8 mouse cellular contexts compared by ENCODE assay signal in the genomic region with DNA sequence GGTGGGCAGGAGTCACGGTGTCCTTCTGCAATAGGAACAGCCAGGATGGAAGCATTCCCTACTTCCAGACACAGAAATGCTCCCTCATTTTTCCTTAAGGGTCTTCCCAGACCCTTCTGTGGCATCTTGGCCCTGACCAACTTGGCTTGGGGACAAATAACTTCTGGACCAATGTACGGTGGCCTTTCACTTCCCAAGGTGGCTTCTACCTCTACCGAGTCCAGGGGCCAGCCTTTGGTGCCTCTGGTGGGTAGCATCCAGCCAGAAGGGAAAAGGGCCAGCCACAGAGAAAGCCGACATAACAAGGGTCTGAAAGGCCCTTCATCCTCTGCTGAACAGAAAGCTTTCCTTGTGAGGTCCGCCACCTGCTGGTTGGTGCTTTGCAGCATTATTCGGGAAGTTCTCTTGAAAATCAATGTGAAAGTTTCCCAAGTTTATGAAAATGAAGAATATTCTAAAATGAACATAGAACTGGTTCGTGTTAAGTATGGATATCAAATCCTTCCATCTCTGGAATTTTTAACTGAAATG. TPM values are rescaled to one million over a fixed set of nuclear protein-coding genes. Genes with fewer than 3 reads are reported as not detected.
A peak's percentile ranks its signal among the peaks of the same experiment; 100 is the strongest.
DNase-seq lines count a peak whose midpoint lies in the region; TF ChIP-seq lines count a peak whose summit lies in the region.

No protein-coding gene starts in this region.

- TF ChIP-seq CTCF in lung, adult 2 months (IDR thresholded peaks at IDR 0.05; ENCODE audit: insufficient read depth, low read length): peak; percentile 80

- no peaks in the 10 kb centered on the region; the same call in none of the 2 replicates for H3K4me1 ChIP-seq in lung, adult 2 months (ENCODE audit: control insufficient read depth, insufficient read depth, low read length)

- WGBS in lung, adult 2 months: 29% methylated on average over 7 of the region's 7 CpGs

- DNase-seq in urinary bladder, adult 18-20 months (ENCODE audit: low spot score in 2 of 2): peak; percentile 43 to 56
- DNase-seq in urinary bladder, postnatal 10 days (ENCODE audit: low spot score): no peak
- DNase-seq in cerebellum, adult 9-11 months: peak; percentile 49
- peak; percentile 80 for DNase-seq in gastrocnemius, postnatal 10 days
- peak; percentile 86 for DNase-seq in kidney, postnatal 14 days
- DNase-seq in lung, adult 2 months: peak; percentile 57
- DNase-seq in right cerebral cortex, postnatal 36 days (ENCODE audit: low spot score in 2 of 2): peak; percentile 58 to 64
- no peak for DNase-seq in c-Kit-positive CD71-positive TER-119-positive erythroid progenitor cells, embryonic 14.5 days (ENCODE audit: low spot score)

- H3K4me3 ChIP-seq in lung, adult 2 months (replicated peaks; ENCODE audit: extremely low read depth, low read depth, low read length): no peak overlapping the region

- no peak for TF ChIP-seq POLR2A in lung, adult 2 months (IDR thresholded peaks at IDR 0.05; ENCODE audit: borderline replicate concordance, extremely low read depth, low read depth, low read length)

RNA-seq across cellular contexts. Expression of gene Bcl2, which starts 3.1 kb away (rescaled TPM):
- 1 to 10 TPM; 4.6 to 6.7 TPM for total RNA-seq in gastrocnemius, postnatal 10 days (2021)
- polyA plus RNA-seq in lung, adult 2 months (2012; rRNA removed): 3.0 and 3.8 TPM in 2 replicates

RNA-seq across cellular contexts. Expression of gene Kdsr, which starts 42.4 kb away (rescaled TPM):
- 1 to 10 TPM; 5.3 to 7.0 TPM for total RNA-seq in gastrocnemius, postnatal 10 days (2021)
- polyA plus RNA-seq in lung, adult 2 months (2012; rRNA removed): 10.0 and 23.5 TPM in 2 replicates

Comparison
In these comparisons a context has a peak if more than half of its experiments do, and no peak if none do; other contexts are left out.
1. DNase-seq: peak in urinary bladder, adult 18-20 months (2 of 2), cerebellum, adult 9-11 months (single experiment), gastrocnemius, postnatal 10 days (single experiment), kidney, postnatal 14 days (single experiment), lung, adult 2 months (single experiment) and right cerebral cortex, postnatal 36 days (2 of 2); none in urinary bladder, postnatal 10 days (single experiment) and c-Kit-positive CD71-positive TER-119-positive erythroid progenitor cells, embryonic 14.5 days (single experiment).